Mouse (Mus musculus) ES-E14 (cell line): ENCODE measurements around the gene Rbm44.

Experiments
- HCFC1 ChIP-seq: IDR thresholded peaks from 2 replicates; pipeline ENCODE4 v1.6.1; 2012; ENCODE audit warnings: low read length, inconsistent platforms, borderline replicate concordance; ENCODE audit not compliant: insufficient read depth
- ZC3H11A ChIP-seq: IDR thresholded peaks from 2 replicates; pipeline ENCODE4 v1.6.1; 2012; ENCODE audit warnings: low read depth, mild to moderate bottlenecking, inconsistent platforms, low read length, borderline replicate concordance
- ZNF384 ChIP-seq: IDR thresholded peaks from 2 replicates; pipeline ENCODE4 v1.6.1; 2012; ENCODE audit warnings: low read depth, low read length, inconsistent platforms

DNA sequence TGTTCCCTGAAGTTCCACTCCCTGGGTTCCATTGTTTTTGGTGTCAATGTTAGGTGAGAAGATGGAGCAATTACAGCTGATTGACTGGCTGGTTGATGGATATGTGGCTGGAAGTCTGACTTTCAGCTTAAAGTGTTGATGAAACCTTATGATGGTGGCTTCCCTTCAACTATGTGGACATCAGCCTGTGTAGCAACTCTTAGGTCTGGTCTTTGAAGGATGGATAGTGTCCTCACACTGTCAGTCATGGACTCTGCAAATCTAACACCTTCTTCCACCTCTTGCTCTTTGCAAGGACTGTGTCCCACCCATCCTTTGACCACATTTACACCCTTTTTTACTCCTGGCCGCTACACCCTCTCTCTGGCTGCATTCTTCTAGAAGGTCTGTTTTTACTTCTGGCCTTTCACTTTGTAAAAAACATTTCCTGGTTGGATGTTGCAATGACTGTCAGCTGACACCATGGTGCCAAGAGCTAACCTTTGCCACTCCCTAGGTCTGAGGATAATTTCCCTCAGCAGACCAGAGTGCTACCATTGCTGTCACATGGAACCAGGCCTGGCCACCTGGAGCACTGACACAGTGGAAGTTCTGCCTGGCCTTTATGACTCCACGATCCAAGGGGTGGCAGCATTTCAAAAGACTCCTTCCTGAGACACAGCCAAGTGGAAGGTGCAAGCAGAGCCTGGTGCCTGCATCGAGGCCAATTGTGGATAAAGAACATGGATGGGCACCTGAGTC lies 62.6 kb downstream of the Rbm44 start:
- TF ChIP-seq ZNF384 = no peak
- TF ChIP-seq HCFC1 = no peak
- no peak for TF ChIP-seq ZC3H11A
